Mouse (Mus musculus) T-helper 2 cell (primary cell): ENCODE measurements around the gene Rhbdd2.

Experiments used
- in situ Hi-C: fragments of 300-600 bp; cut with MboI, MseI; formaldehyde crosslinking; loops from one replicate; pipeline ENCODE4 v1.15.1; 2025; ENCODE audit warnings: high pct_unique_total_duplicates

Rhbdd2 gene

GRCm38 (mm10) chr5:135680967-135681545, 48.6 kb downstream of the Rhbdd2 start:
- in situ Hi-C loops, result no loop called here

GRCm38 (mm10) chr5:135682009-135682408, 49.6 kb downstream of the Rhbdd2 start:
- in situ Hi-C loops, result no loop called here

GRCm38 (mm10) chr5:135682942-135683570, 50.6 kb downstream of the Rhbdd2 start:
- in situ Hi-C loops, result no loop called here

- in situ Hi-C loops, result no loop called here
These were observed 58.0 kb downstream of the Rhbdd2 start for GRCm38 (mm10) chr5:135690401-135690800.

- in situ Hi-C loops, result no loop called here
These were observed 58.8 kb downstream of the Rhbdd2 start for GRCm38 (mm10) chr5:135691266-135691665.

GRCm38 (mm10) chr5:135693281-135693853, 60.9 kb downstream of the Rhbdd2 start:
- in situ Hi-C loops, result no loop called here

GRCm38 (mm10) chr5:135695277-135695721, 62.9 kb downstream of the Rhbdd2 start:
- in situ Hi-C loops, result no loop called here
